Mouse (Mus musculus) heart, postnatal 0 days (tissue): Measurements from ENCODE around the gene Tril. TPM values are rescaled to one million over a fixed set of nuclear protein-coding genes. Genes with fewer than 3 reads are reported as not detected.

ENCODE experiments used
- ATAC-seq: fragments of 200-750 bp; cut with Nextera tagmentation; 2 replicates; pipeline ENCODE4 v1.8.0; 2017; ENCODE audit warnings: low read depth, moderate number of reproducible peaks, moderate library complexity; ENCODE audit not compliant: insufficient read depth
- DNase-seq: peaks from one replicate; pipeline ENCODE4 v3.0.0-alpha.2; 2016; ENCODE audit warnings: low spot score
- H3K27ac ChIP-seq: fragments of 300-500 bp; sonication (generic); 2 replicates; pipeline ENCODE4 v1.5.1; 2014; ENCODE audit warnings: low read depth, mild to moderate bottlenecking
- H3K27me3 ChIP-seq: fragments of 300-500 bp; sonication (generic); 2 replicates; pipeline ENCODE4 v1.6.1; 2014; ENCODE audit warnings: low read length, mixed read lengths; ENCODE audit not compliant: control insufficient read depth, insufficient read depth
- H3K36me3 ChIP-seq: fragments of 300-500 bp; sonication (generic); replicated peaks from 2 replicates; pipeline ENCODE4 v1.6.1; 2014; ENCODE audit warnings: low read length, mixed read lengths; ENCODE audit not compliant: control insufficient read depth, insufficient read depth
- H3K4me1 ChIP-seq: fragments of 300-500 bp; sonication (generic); 2 replicates; pipeline ENCODE4 v1.6.1; 2014; ENCODE audit warnings: antibody characterized with exemption; ENCODE audit not compliant: control insufficient read depth, insufficient read depth
- H3K4me2 ChIP-seq: fragments of 300-500 bp; sonication (generic); 2 replicates; pipeline ENCODE4 v1.6.1; 2014; ENCODE audit warnings: low read depth, mild to moderate bottlenecking, low read length, moderate library complexity
- H3K4me3 ChIP-seq: fragments of 300-500 bp; sonication (generic); 2 replicates; pipeline ENCODE4 v1.5.1; 2014; ENCODE audit warnings: low read depth, low read length
- H3K9ac ChIP-seq: fragments of 300-500 bp; sonication (generic); replicated peaks from 2 replicates; pipeline ENCODE4 v1.6.1; 2014; ENCODE audit warnings: low read depth, low read length, mixed read lengths
- H3K9me3 ChIP-seq: fragments of 300-500 bp; sonication (generic); replicated peaks from 2 replicates; pipeline ENCODE4 v1.6.1; 2016; ENCODE audit warnings: low read length; ENCODE audit not compliant: control insufficient read depth
- CTCF ChIP-seq: IDR thresholded peaks from 2 replicates; pipeline ENCODE4 v1.5.1; 2016; ENCODE audit warnings: antibody characterized with exemption, control low read depth, low read depth
- EP300 ChIP-seq: IDR thresholded peaks from 2 replicates; pipeline ENCODE4 v1.6.1; 2016; ENCODE audit warnings: antibody characterized with exemption, low read depth
- WGBS: fragments of 180-500 bp; shearing (Covaris S2); extraction: QIAGEN DNeasy Blood & Tissue Kit; methylation state at CpG from one replicate; pipeline ENCODE4 v1.1.7; 2014; 5-methylcytosine and 5-hydroxymethylcytosine counted together
- polyA plus RNA-seq: library from polyadenylated mRNA; unstranded; fragments of >200 nt; fragmentation: Nextera tagmentation; extraction: Ambion mirVana; gene quantifications from 2 replicates; pipeline ENCODE4 v1.2.1, GENCODE M21; 2015
- total RNA-seq: library from RNA; depleted of rRNA; stranded (reverse); fragments of >200 nt; gene quantifications from 2 replicates; pipeline ENCODE4 v1.2.3, GENCODE M21; 2014; ENCODE audit warnings: low replicate concordance

Gene Tril
- total and polyA plus RNA-seq, 2 experiments from 2014 or later: 3.9 to 6.4 TPM

DNA sequence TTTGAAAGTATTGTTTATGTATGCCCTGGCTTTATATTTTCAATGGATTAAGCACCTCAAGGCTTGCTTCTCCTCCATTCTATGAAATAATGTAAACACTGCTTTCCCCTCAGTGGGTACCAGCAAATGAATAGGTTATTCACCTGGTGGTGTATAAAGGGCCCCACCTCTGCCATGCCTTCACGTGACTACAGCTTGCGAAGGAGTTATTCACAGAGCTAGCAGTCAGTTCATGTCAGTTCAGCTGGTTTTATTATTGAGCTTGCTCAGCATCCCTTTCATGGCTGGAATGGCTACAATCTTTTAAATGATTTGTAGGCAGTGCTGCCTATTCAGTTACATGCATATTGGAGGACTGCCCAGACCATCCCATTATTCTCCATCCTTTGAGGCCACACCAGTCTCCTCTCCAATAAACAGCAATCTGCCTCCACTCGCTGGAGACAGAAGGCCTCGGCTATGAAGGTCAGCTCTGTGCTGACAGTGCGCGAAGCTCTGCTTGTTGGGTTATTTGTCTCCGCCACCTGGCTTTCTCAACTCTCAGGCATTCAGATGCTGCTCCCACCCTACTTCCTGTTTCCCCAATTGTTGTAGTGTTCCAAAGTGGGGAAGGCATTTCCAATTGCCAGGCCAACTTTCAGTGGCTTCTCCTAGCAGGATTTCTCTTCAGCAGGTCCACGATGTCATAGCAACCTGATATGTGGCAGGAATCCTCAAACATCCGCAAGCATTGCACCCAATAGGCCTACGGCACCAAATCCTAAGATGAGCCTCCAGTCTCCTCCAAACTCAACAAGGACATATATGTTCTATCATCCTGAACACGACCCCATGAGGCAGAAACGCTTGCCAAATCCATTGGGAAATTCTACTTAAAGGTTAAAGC lies 34.6 kb upstream of the Tril start:
- Histone ChIP-seq H3K4me1 (no peaks in the 10 kb centered on the region), H3K36me3 (no peaks in the 10 kb centered on the region), H3K9ac (no peak overlapping the region), H3K4me2 (no peak overlapping the region), H3K27me3 (no peaks in the 10 kb centered on the region), H3K27ac (no peak overlapping the region), H3K4me3 (no peak overlapping the region), H3K9me3 (no peaks in the 10 kb centered on the region)
- 82% methylated on average over 12 of the region's 12 CpGs for WGBS
- ATAC-seq (no peak), DNase-seq (no peak)
- TF ChIP-seq EP300 (no peak), CTCF (no peak)

DNA sequence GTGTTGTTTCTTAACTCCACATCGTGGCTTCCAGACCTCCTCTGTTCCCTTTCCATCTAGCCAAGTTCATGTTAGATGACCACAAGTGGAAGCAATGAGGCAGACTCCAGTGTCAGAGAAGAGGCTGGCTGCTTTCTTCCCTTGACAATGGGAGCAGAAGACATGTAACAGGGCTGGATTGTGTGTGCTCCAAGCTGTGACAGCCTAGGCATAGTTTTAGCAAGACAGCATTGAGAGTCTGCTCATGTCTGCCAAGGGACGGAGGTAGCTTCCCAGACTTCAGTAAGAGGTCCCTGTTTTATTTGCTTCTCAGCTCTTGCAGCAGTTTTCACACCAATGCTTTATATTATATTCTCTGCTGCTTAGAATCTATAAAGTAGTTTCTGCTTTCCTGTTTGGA lies 33.6 kb upstream of the Tril start:
- TF ChIP-seq EP300: no peak
- TF ChIP-seq CTCF: no peak
- Histone ChIP-seq H3K27me3 (no peaks in the 10 kb centered on the region), H3K4me1 (no peaks in the 10 kb centered on the region), H3K27ac (no peak overlapping the region), H3K4me3 (no peak overlapping the region), H3K9ac (no peak overlapping the region), H3K36me3 (no peaks in the 10 kb centered on the region), H3K9me3 (no peaks in the 10 kb centered on the region), H3K4me2 (no peak overlapping the region)
- DNase-seq (no peak), ATAC-seq (no peak)
- 64% methylated on average over 2 of the region's 2 CpGs for WGBS

DNA sequence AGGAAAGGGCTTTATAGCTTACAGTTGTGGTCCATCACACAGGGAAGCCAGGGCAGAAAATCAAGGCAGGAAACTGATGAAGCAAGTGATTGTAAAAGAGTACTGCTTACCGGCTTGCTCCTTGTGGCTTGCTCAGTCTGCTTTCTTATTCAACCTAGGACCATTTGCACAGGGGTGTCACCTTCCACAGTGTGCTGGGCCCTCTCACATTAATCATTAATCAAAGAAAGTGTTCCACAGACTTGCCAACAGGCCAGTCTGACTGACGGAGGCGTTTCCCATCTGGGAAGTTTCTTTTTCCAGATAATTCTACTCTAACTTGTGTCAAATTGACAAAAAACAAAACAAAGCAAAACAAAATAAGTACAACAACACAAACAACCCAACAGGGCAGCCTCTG lies 32.9 kb upstream of the Tril start:
- Histone ChIP-seq H3K27me3 (no peaks in the 10 kb centered on the region), H3K27ac (no peak overlapping the region)

DNA sequence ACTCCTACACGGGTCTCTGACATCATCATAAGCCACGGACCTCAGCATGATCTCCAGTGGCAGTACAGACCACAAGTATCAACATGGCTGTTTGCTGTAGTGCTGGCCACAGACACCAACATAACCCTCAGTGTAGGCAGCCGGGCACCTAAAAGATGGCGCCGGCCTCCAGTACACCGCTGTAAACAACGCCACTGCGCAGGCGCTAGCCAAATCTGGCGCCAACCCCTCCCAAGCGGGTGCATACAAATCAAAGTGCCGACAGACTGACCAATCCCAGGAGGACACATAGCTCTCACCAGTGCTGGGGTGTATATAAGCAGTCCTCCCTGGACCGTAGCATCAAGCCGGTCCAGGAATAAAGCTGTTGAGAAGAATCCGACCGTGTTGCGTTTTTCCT lies 24.0 kb upstream of the Tril start:
- Histone ChIP-seq H3K9me3 (no peaks in the 10 kb centered on the region), H3K4me2 (no peak overlapping the region), H3K9ac (no peak overlapping the region), H3K4me1 (no peaks in the 10 kb centered on the region), H3K4me3 (no peak overlapping the region), H3K27me3 (no peaks in the 10 kb centered on the region), H3K27ac (no peak overlapping the region), H3K36me3 (no peaks in the 10 kb centered on the region)
- no peak for ATAC-seq
- 88% methylated on average over 17 of the region's 17 CpGs for WGBS
- DNase-seq: no peak
- TF ChIP-seq CTCF: no peak
- TF ChIP-seq EP300: no peak

More for the DNA sequence above, 32.9 kb upstream of the Tril start:
- no peak overlapping the region for H3K4me2 ChIP-seq
- TF ChIP-seq CTCF (no peak), EP300 (no peak)
- H3K4me1 ChIP-seq: no peaks in the 10 kb centered on the region
- no peak for DNase-seq
- H3K9me3 ChIP-seq: no peaks in the 10 kb centered on the region
- no peaks in the 10 kb centered on the region for H3K36me3 ChIP-seq
- no peak for ATAC-seq
- 78% methylated on average over 3 of the region's 3 CpGs for WGBS
- no peak overlapping the region for H3K4me3 ChIP-seq
- H3K9ac ChIP-seq: no peak overlapping the region

DNA sequence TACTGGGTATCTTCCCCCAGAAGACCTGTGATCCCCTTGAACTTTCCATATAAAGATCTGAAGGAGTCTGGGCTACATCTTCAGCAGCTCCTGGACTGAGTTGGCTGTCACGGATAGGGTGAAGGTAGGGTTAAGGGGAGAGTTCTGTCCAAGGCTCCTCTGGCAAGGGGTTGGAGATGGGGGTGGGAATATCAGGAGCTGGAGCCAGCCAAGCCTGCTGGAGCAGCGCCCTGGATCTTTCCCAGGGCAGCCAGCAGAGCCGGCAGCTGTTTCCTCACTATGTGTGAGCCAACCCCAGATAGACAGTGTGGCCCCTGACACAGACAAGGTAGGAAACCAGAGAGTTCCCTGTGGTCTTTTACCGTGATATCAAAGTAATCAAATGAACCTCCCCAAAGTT lies 4.6 kb upstream of the Tril start:
- H3K36me3 ChIP-seq: no peaks in the 10 kb centered on the region
- peaks cover under 1% of the 10 kb centered on the region; the same call in 1 of the 2 replicates for H3K9me3 ChIP-seq
- 26% methylated on average over 4 of the region's 4 CpGs for WGBS
- no peak for ATAC-seq
- no peak for DNase-seq
- H3K27me3 ChIP-seq: peaks cover 25% of the 10 kb centered on the region
- H3K27ac ChIP-seq: no peak overlapping the region
- H3K4me1 ChIP-seq: no peaks in the 10 kb centered on the region
- no peak overlapping the region for H3K4me3 ChIP-seq
- TF ChIP-seq CTCF (no peak), EP300 (no peak)
- no peak overlapping the region for H3K9ac ChIP-seq
- no peak overlapping the region for H3K4me2 ChIP-seq
